In genomic region chr3:108200329-108201323, GRCm38 (mm10) we compare ENCODE assay signal across 8 mouse cellular contexts. TPM values are rescaled to one million over a fixed set of nuclear protein-coding genes. Genes with fewer than 3 reads are reported as not detected.
A peak's percentile ranks its signal among the peaks of the same experiment; 100 is the strongest.
DNase-seq lines count a peak whose midpoint lies in the region; ATAC-seq and TF ChIP-seq lines count a peak whose summit lies in the region.

TSS of gene Cyb561d1 (minus strand) at chr3:108201212.

- no peaks in the 10 kb centered on the region for H3K9me3 ChIP-seq in kidney, embryonic 14.5 days (ENCODE audit: control insufficient read depth, low read length)
- no peaks in the 10 kb centered on the region for H3K9me3 ChIP-seq in limb, embryonic 14.5 days (ENCODE audit: control insufficient read depth, low read length)
- H3K9me3 ChIP-seq in midbrain, embryonic 16.5 days (replicated peaks; ENCODE audit: control insufficient read depth, low read length, poor library complexity, severe bottlenecking), result no peaks in the 10 kb centered on the region

- WGBS in kidney, embryonic 14.5 days, result 3% methylated on average over 44 of the region's 44 CpGs
- 2% methylated on average over 44 of the region's 44 CpGs for WGBS in limb, embryonic 14.5 days
- WGBS in midbrain, embryonic 16.5 days, result 3% methylated on average over 44 of the region's 44 CpGs

- H3K9ac ChIP-seq in kidney, embryonic 14.5 days (ENCODE audit: low read depth, low read length), result peak within 1 kb of the TSS; percentile 56
- H3K9ac ChIP-seq in limb, embryonic 14.5 days (ENCODE audit: low read depth, low read length, severe bottlenecking), result peak within 1 kb of the TSS; percentile 59
- peak within 1 kb of the TSS; percentile 68 for H3K9ac ChIP-seq in midbrain, embryonic 16.5 days (ENCODE audit: low read depth, low read length)

- DNase-seq in brain, adult 2 months (ENCODE audit: low read depth, low spot score), result peak; percentile 91
- peak; percentile 94 to 97 for DNase-seq in heart, adult 9 months (ENCODE audit: low spot score in 2 of 2)
- peak; percentile 90 for DNase-seq in limb, embryonic 14.5 days (ENCODE audit: low spot score)
- peak; percentile 96 for DNase-seq in spleen, postnatal 10 days (ENCODE audit: low spot score in 2 of 2)

- H3K27ac ChIP-seq in embryonic fibroblast, embryonic 13.5 days (ENCODE audit: insufficient read depth, low read length), result peak within 1 kb of the TSS; percentile 55
- H3K27ac ChIP-seq in kidney, embryonic 14.5 days (ENCODE audit: low read depth, low read length), result peak within 1 kb of the TSS; percentile 87
- H3K27ac ChIP-seq in limb, embryonic 14.5 days (replicated peaks; ENCODE audit: low read depth, low read length), result peak within 1 kb of the TSS; percentile 58; the same call in 1 of the 2 replicates
- peak within 1 kb of the TSS; percentile 74 for H3K27ac ChIP-seq in midbrain, embryonic 16.5 days (ENCODE audit: low read length)

- H3K79me3 ChIP-seq in C2C12 (ENCODE audit: low read depth), result peaks cover 6% of the 10 kb centered on the region

- peak within 1 kb of the TSS; percentile 45 for H3K4me3 ChIP-seq in C2C12 (ENCODE audit: insufficient read depth, poor library complexity, severe bottlenecking)
- H3K4me3 ChIP-seq in embryonic fibroblast, embryonic 13.5 days (ENCODE audit: insufficient read depth, low read length), result peak within 1 kb of the TSS; percentile 77
- peak within 1 kb of the TSS; percentile 64 for H3K4me3 ChIP-seq in kidney, embryonic 14.5 days (ENCODE audit: low read length)
- peak within 1 kb of the TSS; percentile 60 for H3K4me3 ChIP-seq in limb, embryonic 14.5 days (replicated peaks; ENCODE audit: low read length)
- peak within 1 kb of the TSS; percentile 54 for H3K4me3 ChIP-seq in midbrain, embryonic 16.5 days (ENCODE audit: low read depth, low read length)

- H3K79me2 ChIP-seq in C2C12 (ENCODE audit: control insufficient read depth, insufficient read depth), result no peaks in the 10 kb centered on the region

- H3K4me2 ChIP-seq in kidney, embryonic 14.5 days (replicated peaks; ENCODE audit: low read depth, low read length), result peak within 1 kb of the TSS; percentile 53
- peak within 1 kb of the TSS; percentile 76 for H3K4me2 ChIP-seq in limb, embryonic 14.5 days (replicated peaks; ENCODE audit: low read depth, low read length, severe bottlenecking)
- H3K4me2 ChIP-seq in midbrain, embryonic 16.5 days (ENCODE audit: low read length), result peak within 1 kb of the TSS; percentile 68

- H3K27me3 ChIP-seq in C2C12 (ENCODE audit: control insufficient read depth, insufficient read depth, insufficient read length), result no peaks in the 10 kb centered on the region
- H3K27me3 ChIP-seq in kidney, embryonic 14.5 days (ENCODE audit: control insufficient read depth, insufficient read depth, low read length), result no peaks in the 10 kb centered on the region
- no peaks in the 10 kb centered on the region for H3K27me3 ChIP-seq in limb, embryonic 14.5 days (ENCODE audit: control insufficient read depth, insufficient read depth, low read length)
- H3K27me3 ChIP-seq in midbrain, embryonic 16.5 days (ENCODE audit: control insufficient read depth, insufficient read depth, low read depth, low read length), result no peaks in the 10 kb centered on the region

- ATAC-seq in kidney, embryonic 14.5 days (ENCODE audit: low FRiP score, low TSS enrichment), result peak; percentile 92
- peak; percentile 91 for ATAC-seq in limb, embryonic 14.5 days (ENCODE audit: low FRiP score, low read depth)
- ATAC-seq in midbrain, embryonic 16.5 days, result peak; percentile 79

- TF ChIP-seq POLR2A in embryonic fibroblast, embryonic 13.5 days (IDR thresholded peaks at IDR 0.05; ENCODE audit: low read depth, low read length), result peak; percentile 56
- no peak for TF ChIP-seq POLR2A in limb, embryonic 14.5 days (IDR thresholded peaks at IDR 0.05; ENCODE audit: borderline replicate concordance, extremely low read depth, insufficient read depth, insufficient read length)

- TF ChIP-seq CTCF in C2C12 (IDR thresholded peaks at IDR 0.05; ENCODE audit: control insufficient read depth, insufficient read depth, insufficient read length), result peak; percentile 84
- TF ChIP-seq CTCF in embryonic fibroblast, embryonic 13.5 days (IDR thresholded peaks at IDR 0.05; ENCODE audit: borderline replicate concordance, insufficient read depth, low read length), result 0 out of 2 replicates have a peak, but pooled peaks have one; percentile 23

- 0 out of 2 replicates have a peak, but pooled peaks cover 3% of the 10 kb centered on the region for H3K4me1 ChIP-seq in embryonic fibroblast, embryonic 13.5 days (ENCODE audit: control insufficient read depth, insufficient read depth, low read length)
- peaks cover 24% of the 10 kb centered on the region for H3K4me1 ChIP-seq in kidney, embryonic 14.5 days (ENCODE audit: control insufficient read depth, insufficient read depth, low read length)
- peaks cover 27% of the 10 kb centered on the region for H3K4me1 ChIP-seq in limb, embryonic 14.5 days (ENCODE audit: control insufficient read depth, insufficient read depth, low read length)
- H3K4me1 ChIP-seq in midbrain, embryonic 16.5 days (ENCODE audit: control insufficient read depth, insufficient read depth, low read length), result peaks cover 20% of the 10 kb centered on the region

- H3K36me3 ChIP-seq in C2C12 (ENCODE audit: control insufficient read depth, insufficient read depth), result peaks cover 27% of the 10 kb centered on the region
- peaks cover 26% of the 10 kb centered on the region for H3K36me3 ChIP-seq in kidney, embryonic 14.5 days (ENCODE audit: control insufficient read depth, insufficient read depth, low read length)
- H3K36me3 ChIP-seq in limb, embryonic 14.5 days (ENCODE audit: control insufficient read depth, insufficient read depth, low read length), result peaks cover 37% of the 10 kb centered on the region
- H3K36me3 ChIP-seq in midbrain, embryonic 16.5 days (ENCODE audit: control insufficient read depth, insufficient read depth, low read length), result peaks cover 17% of the 10 kb centered on the region

- peak within 1 kb of the TSS; percentile 67 for H3ac ChIP-seq in C2C12 (ENCODE audit: control insufficient read depth, insufficient read length, low read depth)

TF ChIP-seq in C2C12, 6 proteins besides CTCF, POLR2A, EP300 and RAD21:
- TF ChIP-seq MYOG (IDR thresholded peaks at IDR 0.05; ENCODE audit: control insufficient read depth, extremely low read depth, insufficient read length) (no peak), MYOD1 (IDR thresholded peaks at IDR 0.05; ENCODE audit: control insufficient read depth, insufficient read length, low read depth) (no peak), CEBPB (IDR thresholded peaks at IDR 0.05; ENCODE audit: low read depth) (no peak), FOSL1 (IDR thresholded peaks at IDR 0.05; ENCODE audit: insufficient read depth, low read length, poor library complexity, severe bottlenecking) (no peak)

RNA-seq across cellular contexts. Expression of gene Cyb561d1, which starts in this region (rescaled TPM):
- 1.7 TPM for polyA plus RNA-seq in C2C12 (2012; fragmentation: generic; extraction: Trizol)
- 2.7 and 3.5 TPM in 2 replicates for polyA plus RNA-seq in embryonic fibroblast, embryonic 13.5 days (2011; ENCODE audit: insufficient read length, low read depth, missing spikeins)
- 1.4 and 2.2 TPM in 2 replicates for polyA plus RNA-seq in kidney, embryonic 14.5 days (2014; fragmentation: Nextera tagmentation; extraction: Ambion mirVana)
- polyA plus RNA-seq in limb, embryonic 14.5 days (2012; rRNA removed), result 3.8 and 5.0 TPM in 2 replicates
- polyA plus RNA-seq in limb, embryonic 14.5 days (2014; fragmentation: Nextera tagmentation; extraction: Ambion mirVana), result 1.7 and 2.0 TPM in 2 replicates
- 4.6 and 4.8 TPM in 2 replicates for polyA plus RNA-seq in midbrain, embryonic 16.5 days (2015; fragmentation: Nextera tagmentation; extraction: Ambion mirVana)

Comparison
In these comparisons a context has a peak if more than half of its experiments do, and no peak if none do; other contexts are left out.
1. Peak in every context shown above with its lines: DNase-seq, ATAC-seq, H3K4me3 ChIP-seq and H3K27ac ChIP-seq.